Mouse (Mus musculus): ENCODE data around the gene Gm28042. TPM values are rescaled to one million over a fixed set of nuclear protein-coding genes. Genes with fewer than 3 reads are reported as not detected.

The Gm28042 gene
- polyA plus RNA-seq, 1 experiment from 2014 or later: 6.0 TPM

DNA sequence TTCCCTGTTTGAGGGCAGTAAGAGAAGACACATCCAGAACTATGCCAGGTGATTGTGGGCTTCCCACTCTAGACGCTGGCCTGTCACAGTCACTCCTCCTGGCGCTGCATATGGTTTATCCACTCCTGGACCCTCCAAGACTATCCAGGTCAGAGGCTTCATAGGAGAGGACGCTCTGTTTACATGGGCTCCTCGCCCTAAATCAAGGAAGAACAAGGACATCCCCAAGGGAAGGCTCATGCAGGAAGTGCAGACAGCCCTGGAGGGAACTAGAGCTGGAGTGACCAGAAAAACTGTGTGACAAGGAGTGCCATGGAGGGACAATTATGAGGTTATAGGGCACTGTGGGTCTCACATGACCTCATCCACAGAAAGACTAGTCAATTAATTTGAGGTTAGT lies 29.9 kb upstream of the Gm28042 start:
- no peak overlapping the region; the same call in 1 of the 2 replicates for H3K27ac ChIP-seq

GRCm38 (mm10) chr2:119999731-120000130 lies 27.6 kb upstream of the Gm28042 start:
- Histone ChIP-seq H3K36me3 (0 out of 2 replicates have a peak, but pooled peaks cover 18% of the 10 kb centered on the region), H3K4me1 (replicated peaks) (peaks cover 15% of the 10 kb centered on the region), H3K27me3 (ENCODE audit: insufficient read depth, poor library complexity, severe bottlenecking) (no peaks in the 10 kb centered on the region), H3K27ac (no peak overlapping the region), H3K4me3 (no peak overlapping the region), H3K9me3 (no peaks in the 10 kb centered on the region)
- DNase-seq (ENCODE audit: low spot score): no peak
- WGBS: 96% methylated on average over 2 of the region's 2 CpGs

More for the DNA sequence above, 29.9 kb upstream of the Gm28042 start:
- H3K4me1 ChIP-seq (replicated peaks): peaks cover 15% of the 10 kb centered on the region
- H3K36me3 ChIP-seq: 0 out of 2 replicates have a peak, but pooled peaks cover 18% of the 10 kb centered on the region
- H3K9me3 ChIP-seq: no peaks in the 10 kb centered on the region
- no peak for DNase-seq (ENCODE audit: low spot score)
- no peaks in the 10 kb centered on the region for H3K27me3 ChIP-seq (ENCODE audit: insufficient read depth, poor library complexity, severe bottlenecking)
- WGBS: 80% methylated on average over 4 of the region's 4 CpGs
- no peak overlapping the region for H3K4me3 ChIP-seq

GRCm38 (mm10) chr2:120000882-120001584 lies 26.3 kb upstream of the Gm28042 start:
- Histone ChIP-seq H3K9me3 (no peaks in the 10 kb centered on the region), H3K27ac (peak overlapping the region; percentile 41; the same call in 1 of the 2 replicates), H3K27me3 (ENCODE audit: insufficient read depth, poor library complexity, severe bottlenecking) (no peaks in the 10 kb centered on the region), H3K36me3 (0 out of 2 replicates have a peak, but pooled peaks cover 18% of the 10 kb centered on the region), H3K4me1 (replicated peaks) (peaks cover 12% of the 10 kb centered on the region), H3K4me3 (no peak overlapping the region)
- 77% methylated on average over 3 of the region's 3 CpGs for WGBS
- DNase-seq (ENCODE audit: low spot score): no peak

- no peak for DNase-seq (ENCODE audit: low spot score)
- Histone ChIP-seq H3K36me3 (0 out of 2 replicates have a peak, but pooled peaks cover 16% of the 10 kb centered on the region), H3K27me3 (ENCODE audit: insufficient read depth, poor library complexity, severe bottlenecking) (no peaks in the 10 kb centered on the region), H3K9me3 (no peaks in the 10 kb centered on the region), H3K4me3 (no peak overlapping the region), H3K4me1 (replicated peaks) (peaks cover 12% of the 10 kb centered on the region), H3K27ac (0 out of 2 replicates have a peak overlapping the region, but pooled peaks have one; percentile 40)
- WGBS: 70% methylated on average over 4 of the region's 4 CpGs
Observed at GRCm38 (mm10) chr2:120001956-120002355, 25.3 kb upstream of the Gm28042 start.

GRCm38 (mm10) chr2:120003970-120004369 lies 23.3 kb upstream of the Gm28042 start:
- Histone ChIP-seq H3K4me3 (no peak overlapping the region), H3K27ac (no peak overlapping the region), H3K36me3 (0 out of 2 replicates have a peak, but pooled peaks cover 5% of the 10 kb centered on the region), H3K4me1 (replicated peaks) (peaks cover 8% of the 10 kb centered on the region), H3K27me3 (ENCODE audit: insufficient read depth, poor library complexity, severe bottlenecking) (no peaks in the 10 kb centered on the region), H3K9me3 (no peaks in the 10 kb centered on the region)
- WGBS: 93% methylated on average over 2 of the region's 2 CpGs
- no peak for DNase-seq (ENCODE audit: low spot score)

DNA sequence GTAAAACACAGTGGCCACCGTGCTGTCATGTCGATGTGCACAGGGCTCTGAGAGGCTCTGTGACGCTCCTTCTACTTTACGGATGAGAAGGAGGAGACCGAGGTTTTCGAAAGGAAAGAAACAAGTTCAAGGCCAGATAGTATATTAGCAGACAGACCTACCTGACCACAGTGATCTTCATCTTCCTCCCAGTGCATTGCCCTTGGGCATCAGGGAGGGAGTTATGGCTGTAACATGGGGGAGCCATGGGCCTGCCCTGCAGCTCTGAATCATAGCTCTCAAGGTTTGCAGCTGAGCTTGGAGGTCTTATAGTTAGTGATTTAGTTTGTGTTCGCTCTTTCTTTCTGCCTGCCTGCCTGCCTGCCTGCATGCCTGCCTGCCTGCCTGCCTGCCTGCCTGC lies 20.6 kb upstream of the Gm28042 start:
- Histone ChIP-seq H3K27ac (no peak overlapping the region), H3K4me1 (replicated peaks) (peaks cover under 1% of the 10 kb centered on the region; the same call in 1 of the 2 replicates), H3K9me3 (no peaks in the 10 kb centered on the region), H3K36me3 (no peaks in the 10 kb centered on the region), H3K4me3 (no peak overlapping the region), H3K27me3 (ENCODE audit: insufficient read depth, poor library complexity, severe bottlenecking) (no peaks in the 10 kb centered on the region)
- 94% methylated on average over 7 of the region's 7 CpGs for WGBS
- no peak for DNase-seq (ENCODE audit: low spot score)

DNA sequence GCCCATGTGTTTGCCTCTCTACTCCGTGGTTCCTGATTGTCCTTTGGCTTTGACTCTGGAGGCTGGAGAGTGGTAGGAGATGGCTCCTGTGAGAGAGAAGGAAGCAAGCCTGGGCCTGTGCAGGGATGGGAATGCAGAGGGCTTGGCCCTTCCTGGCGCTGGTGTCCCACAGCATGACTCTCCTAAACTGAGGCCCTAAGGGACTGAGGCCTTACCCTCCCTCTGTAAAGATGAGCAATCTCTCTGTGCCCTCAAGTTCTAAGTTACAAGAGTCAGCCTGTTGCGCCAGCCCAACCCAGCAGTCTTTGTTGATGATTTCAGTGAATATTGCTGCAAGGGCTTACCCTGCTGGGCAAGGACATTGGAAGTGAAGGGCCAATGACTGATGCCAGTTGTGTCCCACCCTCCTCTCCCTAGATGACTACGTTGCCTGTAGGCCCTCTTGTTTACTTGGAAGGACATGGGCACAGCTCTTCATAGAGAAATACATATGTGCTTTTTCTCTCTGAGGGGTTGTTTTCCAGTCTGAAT lies 19.5 kb upstream of the Gm28042 start:
- no peaks in the 10 kb centered on the region for H3K27me3 ChIP-seq (ENCODE audit: insufficient read depth, poor library complexity, severe bottlenecking)
- peaks cover 4% of the 10 kb centered on the region; the same call in 1 of the 2 replicates for H3K36me3 ChIP-seq
- DNase-seq (ENCODE audit: low spot score): no peak
- no peak overlapping the region for H3K27ac ChIP-seq
- H3K9me3 ChIP-seq: no peaks in the 10 kb centered on the region
- 86% methylated on average over 4 of the region's 4 CpGs for WGBS
- H3K4me3 ChIP-seq: no peak overlapping the region
- H3K4me1 ChIP-seq (replicated peaks): no peaks in the 10 kb centered on the region

DNA sequence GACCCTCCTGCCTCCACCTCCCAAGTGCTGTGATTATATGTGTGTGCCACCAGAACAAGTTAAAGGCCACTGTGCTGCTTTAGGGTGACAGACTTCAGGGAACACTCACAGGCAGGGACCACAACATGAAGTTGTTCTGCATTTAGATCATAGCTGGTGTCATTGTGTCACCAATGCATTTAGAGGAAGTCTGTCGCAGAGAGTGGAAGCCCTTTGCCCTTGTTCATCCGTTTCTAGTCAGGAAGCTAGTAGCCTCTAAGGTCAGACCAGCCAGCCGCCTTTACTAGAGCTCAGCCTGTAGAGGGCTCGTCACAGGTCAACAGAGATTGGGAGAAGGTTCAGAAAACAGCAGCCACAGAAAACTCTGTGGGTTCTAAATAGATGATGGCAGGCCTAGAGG lies 18.6 kb upstream of the Gm28042 start:
- Histone ChIP-seq H3K27ac (no peak overlapping the region), H3K36me3 (peaks cover 13% of the 10 kb centered on the region; the same call in 1 of the 2 replicates), H3K27me3 (ENCODE audit: insufficient read depth, poor library complexity, severe bottlenecking) (no peaks in the 10 kb centered on the region), H3K4me3 (no peak overlapping the region), H3K4me1 (replicated peaks) (no peaks in the 10 kb centered on the region), H3K9me3 (no peaks in the 10 kb centered on the region)
- WGBS: 61% methylated on average over 4 of the region's 4 CpGs
- no peak for DNase-seq (ENCODE audit: low spot score)

DNA sequence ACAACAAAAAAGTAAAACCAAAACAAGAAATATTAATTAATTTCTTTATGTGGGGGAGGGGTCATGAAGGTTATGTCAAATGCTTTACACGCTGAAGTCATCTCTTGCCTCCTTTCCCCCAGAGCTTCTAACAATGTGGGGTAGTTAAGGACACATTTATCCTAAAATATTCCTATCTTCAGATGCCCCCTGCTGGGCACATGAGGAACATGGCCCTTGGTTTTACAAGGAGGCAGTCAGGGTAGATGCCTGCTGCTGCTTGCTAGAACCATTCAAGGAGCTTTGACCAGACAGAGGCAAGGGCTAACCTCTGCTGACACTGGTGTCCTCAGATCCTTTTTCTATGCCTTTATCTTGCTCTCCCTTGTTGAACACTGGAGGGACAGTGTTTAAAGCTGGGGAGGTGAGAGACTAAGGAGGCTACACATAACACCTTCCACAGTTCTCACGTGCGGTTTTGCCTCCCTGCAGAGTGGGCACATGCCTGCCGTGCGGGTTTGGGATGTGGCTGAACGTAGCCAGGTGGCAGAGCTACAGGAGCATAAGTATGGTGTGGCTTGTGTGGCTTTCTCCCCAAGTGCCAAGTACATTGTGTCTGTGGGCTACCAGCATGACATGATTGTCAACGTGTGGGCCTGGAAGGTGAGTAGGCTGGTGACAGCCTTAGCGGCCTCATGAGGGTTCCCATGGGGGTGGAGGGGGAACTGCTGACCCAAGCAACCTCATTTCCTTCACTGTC lies 15.7 kb upstream of the Gm28042 start:
- no peak overlapping the region for H3K4me3 ChIP-seq
- H3K27ac ChIP-seq: no peak overlapping the region
- H3K27me3 ChIP-seq (ENCODE audit: insufficient read depth, poor library complexity, severe bottlenecking): no peaks in the 10 kb centered on the region
- peak; percentile 45 for DNase-seq (ENCODE audit: low spot score)
- peaks cover 23% of the 10 kb centered on the region for H3K36me3 ChIP-seq
- no peaks in the 10 kb centered on the region for H3K4me1 ChIP-seq (replicated peaks)
- 85% methylated on average over 8 of the region's 8 CpGs for WGBS
- no peaks in the 10 kb centered on the region for H3K9me3 ChIP-seq

DNA sequence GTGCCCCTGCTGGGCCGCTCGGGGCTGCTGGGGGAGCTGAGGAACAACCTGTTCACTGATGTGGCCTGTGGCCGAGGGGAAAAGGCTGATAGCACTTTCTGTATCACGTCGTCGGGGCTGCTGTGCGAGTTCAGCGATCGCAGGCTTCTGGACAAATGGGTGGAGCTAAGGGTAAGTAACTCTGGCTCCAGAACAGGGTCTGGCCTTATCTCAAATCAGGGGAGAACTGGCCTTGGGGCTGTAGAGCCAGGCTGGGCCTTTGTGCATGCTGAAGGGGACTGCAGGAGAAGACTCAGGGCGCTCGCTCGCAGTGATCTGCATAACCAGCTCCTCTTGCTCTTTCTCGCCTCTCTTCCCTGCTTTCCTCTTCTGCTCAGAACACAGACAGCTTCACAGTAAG lies 14.4 kb upstream of the Gm28042 start:
- H3K9me3 ChIP-seq: no peaks in the 10 kb centered on the region
- H3K27ac ChIP-seq: no peak overlapping the region
- H3K4me1 ChIP-seq (replicated peaks): no peaks in the 10 kb centered on the region
- no peak overlapping the region for H3K4me3 ChIP-seq
- no peak for DNase-seq (ENCODE audit: low spot score)
- peaks cover 36% of the 10 kb centered on the region for H3K36me3 ChIP-seq
- no peaks in the 10 kb centered on the region for H3K27me3 ChIP-seq (ENCODE audit: insufficient read depth, poor library complexity, severe bottlenecking)
- 87% methylated on average over 13 of the region's 13 CpGs for WGBS

DNA sequence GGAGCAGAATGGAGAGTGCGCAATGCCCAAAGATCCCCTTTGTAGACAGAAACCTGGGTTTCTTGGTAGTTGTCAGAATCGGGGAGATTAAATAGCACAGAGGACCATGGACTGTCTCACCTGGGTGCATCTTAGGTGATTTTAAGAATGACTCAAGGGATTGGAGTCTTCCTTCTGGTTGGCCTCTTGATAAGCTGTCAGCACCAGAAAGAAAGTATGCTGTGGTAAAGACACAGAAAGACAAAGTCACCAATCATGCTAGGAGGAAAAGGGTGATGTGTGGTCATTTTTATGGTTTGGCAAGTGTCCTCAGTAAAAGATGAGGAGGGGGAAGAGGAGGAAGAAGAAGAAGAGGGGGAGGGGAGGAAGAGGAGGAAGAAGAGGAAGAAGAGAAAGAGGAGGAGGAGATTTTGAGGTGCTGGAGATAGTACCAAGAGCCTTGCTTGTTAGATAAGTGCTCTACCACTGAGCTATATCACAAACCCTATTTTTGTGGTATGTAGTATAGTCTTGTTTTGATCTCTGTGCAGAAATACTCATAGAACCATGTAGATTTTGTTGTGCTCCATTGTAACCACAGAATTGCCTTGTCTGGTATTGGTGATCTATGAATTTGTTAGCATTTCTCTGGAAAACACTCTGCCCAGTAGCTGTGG lies 13.3 kb upstream of the Gm28042 start:
- 93% methylated on average over 2 of the region's 2 CpGs for WGBS
- peaks cover 46% of the 10 kb centered on the region for H3K36me3 ChIP-seq

DNA sequence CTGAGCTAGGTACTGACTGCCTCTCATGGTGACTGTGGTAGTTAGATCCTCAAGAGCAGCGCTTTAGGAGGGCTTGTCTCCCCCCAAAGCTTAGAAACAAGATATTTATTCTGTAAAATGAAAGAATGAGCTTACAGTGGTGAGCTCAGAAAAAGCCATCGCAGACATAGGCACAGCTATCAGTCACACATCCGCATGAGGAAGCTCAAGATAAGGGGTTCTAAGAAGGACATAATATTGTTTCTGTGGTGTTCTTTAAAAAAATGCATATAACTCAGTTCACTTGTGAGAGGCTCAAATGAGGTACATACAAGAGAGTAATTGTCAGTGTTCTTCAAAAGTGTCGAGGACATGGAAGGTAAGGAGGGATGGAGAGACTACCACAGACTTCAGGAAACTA lies 11.4 kb upstream of the Gm28042 start:
- WGBS: 93% methylated on average over 4 of the region's 4 CpGs
- no peak for DNase-seq (ENCODE audit: low spot score)
- no peaks in the 10 kb centered on the region for H3K4me1 ChIP-seq (replicated peaks)
- no peak overlapping the region for H3K4me3 ChIP-seq
- H3K9me3 ChIP-seq: no peaks in the 10 kb centered on the region
- peaks cover 66% of the 10 kb centered on the region for H3K36me3 ChIP-seq
- no peak overlapping the region for H3K27ac ChIP-seq
- no peaks in the 10 kb centered on the region for H3K27me3 ChIP-seq (ENCODE audit: insufficient read depth, poor library complexity, severe bottlenecking)

More for the DNA sequence above, 13.3 kb upstream of the Gm28042 start:
- Histone ChIP-seq H3K27ac (no peak overlapping the region), H3K4me3 (no peak overlapping the region), H3K9me3 (no peaks in the 10 kb centered on the region), H3K4me1 (replicated peaks) (no peaks in the 10 kb centered on the region), H3K27me3 (ENCODE audit: insufficient read depth, poor library complexity, severe bottlenecking) (no peaks in the 10 kb centered on the region)
- DNase-seq (ENCODE audit: low spot score): no peak

All from hindbrain, embryonic 10.5 days (tissue).